Mouse (Mus musculus) E14TG2a.4 (cell line): ENCODE measurements around the gene Mllt11.

Experiments used
- CTCF ChIP-seq: conservative IDR thresholded peaks from 2 replicates; pipeline ENCODE4 v1.5.1; 2014; ENCODE audit warnings: low read length
- NANOG ChIP-seq: IDR thresholded peaks from 2 replicates; pipeline ENCODE4 v1.6.1; 2014; ENCODE audit warnings: borderline replicate concordance, low read length, mixed read lengths
- POU5F1 ChIP-seq: IDR thresholded peaks from 2 replicates; pipeline ENCODE4 v1.6.1; 2014; ENCODE audit warnings: low read length, borderline replicate concordance

- TF ChIP-seq POU5F1 = no peak
- TF ChIP-seq CTCF = no peak
- no peak for TF ChIP-seq NANOG
Measured at GRCm38 (mm10) chr3:95240900-95241299, 8.9 kb upstream of the Mllt11 start.
